Mouse (Mus musculus): ENCODE measurements around the gene Armc3. TPM values are rescaled to one million over a fixed set of nuclear protein-coding genes. Genes with fewer than 3 reads are reported as not detected.

Armc3 gene
- total and polyA plus RNA-seq, 3 experiments: 0.07 to 0.31 TPM; not detected in 1

DNA sequence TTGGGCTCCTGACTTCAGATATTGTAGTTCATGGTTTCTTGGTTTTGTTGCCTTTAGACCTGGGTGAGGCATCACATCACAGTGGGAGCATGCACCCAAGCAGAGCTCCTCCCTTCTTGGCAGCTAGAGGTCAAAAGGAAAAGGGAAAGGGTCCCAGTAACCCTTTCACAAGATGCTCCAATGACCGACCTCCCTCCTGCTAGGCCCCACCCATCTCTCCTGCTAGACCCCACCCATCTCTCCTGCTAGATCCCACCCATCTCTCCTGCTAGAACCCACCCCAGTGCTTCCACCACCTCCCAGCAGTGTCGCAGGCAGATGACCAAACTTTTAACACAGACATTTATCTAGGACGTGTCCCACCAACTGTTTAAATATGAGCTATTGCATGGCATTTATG lies 93.3 kb downstream of the Armc3 start:
- no peak for TF ChIP-seq HCFC1 (IDR thresholded peaks at IDR 0.05; ENCODE audit: low read depth, low read length)
- TF ChIP-seq SMC3 (IDR thresholded peaks at IDR 0.05; ENCODE audit: low read depth, low read length): no peak
- TF ChIP-seq CHD1 (IDR thresholded peaks at IDR 0.05; ENCODE audit: low read depth, low read length): no peak
- no peak for TF ChIP-seq ZC3H11A (IDR thresholded peaks at IDR 0.05; ENCODE audit: low read depth, low read length)
- TF ChIP-seq MYB (IDR thresholded peaks at IDR 0.05; ENCODE audit: low read depth, low read length): no peak
- TF ChIP-seq ZNF384 (IDR thresholded peaks at IDR 0.05; ENCODE audit: low read depth, low read length): no peak
- no peak for TF ChIP-seq USF2 (IDR thresholded peaks at IDR 0.05; ENCODE audit: borderline replicate concordance in 1 of 2, insufficient read depth in 1 of 2, low read depth in 1 of 2, low read length in 2 of 2)
- no peak for TF ChIP-seq E2F4 (IDR thresholded peaks at IDR 0.05; ENCODE audit: borderline replicate concordance, low read depth, low read length)
- no peak for TF ChIP-seq MEF2A (IDR thresholded peaks at IDR 0.05; ENCODE audit: extremely low read depth, insufficient replicate concordance, low read depth, low read length, poor library complexity, severe bottlenecking)
- TF ChIP-seq ZMIZ1 (IDR thresholded peaks at IDR 0.05; ENCODE audit: low read depth, low read length): no peak
- no peak for TF ChIP-seq CHD2 (IDR thresholded peaks at IDR 0.05; ENCODE audit: low read length)
- no peak for TF ChIP-seq GATA1 (IDR thresholded peaks at IDR 0.05; ENCODE audit: low read depth, low read length)
- no peak for TF ChIP-seq MAZ (IDR thresholded peaks at IDR 0.05; ENCODE audit: low read depth, low read length)
- TF ChIP-seq ZKSCAN1 (IDR thresholded peaks at IDR 0.05; ENCODE audit: low read depth, low read length): no peak
- TF ChIP-seq SIN3A (IDR thresholded peaks at IDR 0.05; ENCODE audit: low read length): no peak
- no peak for TF ChIP-seq POLR2AphosphoS5 (IDR thresholded peaks at IDR 0.05; ENCODE audit: borderline replicate concordance, low read depth, low read length)
- no peak for TF ChIP-seq EP300 (IDR thresholded peaks at IDR 0.05; ENCODE audit: low read depth in 1 of 2, low read length in 2 of 2)
- Histone ChIP-seq H3K27ac (ENCODE audit: control insufficient read depth, low read depth, low read length) (no peak overlapping the region), H3K4me1 (ENCODE audit: control insufficient read depth in 1 of 2, insufficient read depth in 2 of 2, low read length in 2 of 2) (no peaks in the 10 kb centered on the region), H3K9ac (ENCODE audit: control insufficient read depth, low read depth, low read length, poor library complexity, severe bottlenecking) (no peak overlapping the region), H3K36me3 (ENCODE audit: control insufficient read depth in 1 of 2, insufficient read depth in 2 of 2, low read length in 2 of 2) (no peaks in the 10 kb centered on the region), H3K4me3 (ENCODE audit: control insufficient read depth in 1 of 2, insufficient read depth in 1 of 2, low read depth in 2 of 2, low read length in 2 of 2) (no peak overlapping the region), H3K27me3 (ENCODE audit: control insufficient read depth in 1 of 2, insufficient read depth in 2 of 2, low read length in 2 of 2) (peaks cover 0 to 2% of the 10 kb centered on the region in 2 experiments; a peak in 3 of 4 replicates), H3K79me2 (ENCODE audit: control insufficient read depth, insufficient read depth, low read length, poor library complexity) (no peaks in the 10 kb centered on the region), H3K9me3 (replicated peaks; ENCODE audit: insufficient read depth, low read length) (no peaks in the 10 kb centered on the region)
- no peak for DNase-seq (ENCODE audit: low read depth, low spot score)

DNA sequence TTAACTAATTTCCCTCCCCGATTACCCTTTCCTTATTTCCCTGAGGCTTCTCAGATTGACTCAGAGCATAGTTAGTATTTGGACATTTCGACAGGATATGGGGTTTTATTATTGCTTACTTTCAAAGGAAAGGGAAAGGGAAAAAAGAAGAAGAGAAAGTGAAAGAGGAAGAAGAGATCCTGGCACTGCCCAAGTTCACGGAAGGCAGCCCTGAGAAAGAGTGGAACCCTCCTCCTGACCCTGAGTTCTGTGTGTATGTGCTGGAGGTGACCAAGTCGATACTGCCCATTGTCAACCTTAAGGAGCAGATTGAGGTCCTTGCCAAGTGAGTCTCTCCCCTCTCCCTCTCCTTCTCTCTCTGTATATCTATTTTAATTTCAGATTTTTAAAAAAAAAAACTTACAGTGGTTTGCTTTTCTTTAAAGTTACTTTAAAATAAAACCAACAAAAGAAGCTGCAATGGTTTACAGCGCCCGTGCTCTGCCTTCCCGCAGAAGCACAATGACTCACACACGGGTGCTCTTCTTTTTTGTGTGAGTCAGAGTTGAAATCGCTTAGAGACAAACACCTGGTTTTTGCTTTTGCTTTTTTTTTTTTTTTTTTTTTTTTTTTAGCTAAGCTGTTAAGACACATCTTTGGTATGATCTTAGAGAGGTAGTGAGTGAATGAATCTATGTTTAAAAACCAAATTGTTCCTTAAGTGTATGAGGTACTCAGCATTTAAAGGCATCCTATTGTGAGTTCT lies 101.4 kb downstream of the Armc3 start:
- Histone ChIP-seq H3K27ac (ENCODE audit: control insufficient read depth, low read depth, low read length) (no peak overlapping the region), H3K4me1 (ENCODE audit: control insufficient read depth in 1 of 2, insufficient read depth in 2 of 2, low read length in 2 of 2) (peaks cover 0 to 13% of the 10 kb centered on the region in 2 experiments; a peak in 1 of 4 replicates), H3K4me3 (ENCODE audit: control insufficient read depth in 1 of 2, insufficient read depth in 1 of 2, low read depth in 2 of 2, low read length in 2 of 2) (peak overlapping the region; percentile 57 to 88), H3K27me3 (ENCODE audit: control insufficient read depth in 1 of 2, insufficient read depth in 2 of 2, low read length in 2 of 2) (no peaks in the 10 kb centered on the region), H3K36me3 (ENCODE audit: control insufficient read depth in 1 of 2, insufficient read depth in 2 of 2, low read length in 2 of 2) (no peaks in the 10 kb centered on the region), H3K79me2 (ENCODE audit: control insufficient read depth, insufficient read depth, low read length, poor library complexity) (no peaks in the 10 kb centered on the region), H3K9me3 (replicated peaks; ENCODE audit: insufficient read depth, low read length) (no peaks in the 10 kb centered on the region), H3K9ac (ENCODE audit: control insufficient read depth, low read depth, low read length, poor library complexity, severe bottlenecking) (peak overlapping the region; percentile 72)
- peak; percentile 60 for DNase-seq (ENCODE audit: low read depth, low spot score)
- no peak; the same call in 1 of the 2 replicates for TF ChIP-seq MXI1 (IDR thresholded peaks at IDR 0.05; ENCODE audit: low read depth, low read length)
- no peak for TF ChIP-seq TBP (IDR thresholded peaks at IDR 0.05; ENCODE audit: low read depth, low read length)
- no peak for TF ChIP-seq NELFE (IDR thresholded peaks at IDR 0.05; ENCODE audit: low read depth, low read length)
- no peak for TF ChIP-seq CHD2 (IDR thresholded peaks at IDR 0.05; ENCODE audit: low read length)
- TF ChIP-seq ZNF384 (IDR thresholded peaks at IDR 0.05; ENCODE audit: low read depth, low read length): peak; percentile 89
- no peak for TF ChIP-seq POLR2AphosphoS5 (IDR thresholded peaks at IDR 0.05; ENCODE audit: borderline replicate concordance, low read depth, low read length)
- no peak for TF ChIP-seq MAX (IDR thresholded peaks at IDR 0.05; ENCODE audit: low read length)
- TF ChIP-seq CTCF (IDR thresholded peaks at IDR 0.05 in 2 of 3, conservative IDR thresholded peaks at IDR 0.05 in 1 of 3; ENCODE audit: control insufficient read depth in 1 of 3, insufficient read depth in 1 of 3, low read depth in 2 of 3, low read length in 3 of 3, poor library complexity in 1 of 3, severe bottlenecking in 1 of 3): no peak
- TF ChIP-seq HCFC1 (IDR thresholded peaks at IDR 0.05; ENCODE audit: low read depth, low read length): 0 out of 2 replicates have a peak, but pooled peaks have one; percentile 30
- no peak for TF ChIP-seq ZKSCAN1 (IDR thresholded peaks at IDR 0.05; ENCODE audit: low read depth, low read length)
- no peak for TF ChIP-seq MAZ (IDR thresholded peaks at IDR 0.05; ENCODE audit: low read depth, low read length)
- no peak for TF ChIP-seq KAT2A (conservative IDR thresholded peaks at IDR 0.05; ENCODE audit: low read depth, low read length)
- no peak for TF ChIP-seq BHLHE40 (IDR thresholded peaks at IDR 0.05; ENCODE audit: borderline replicate concordance, low read depth, low read length)
- TF ChIP-seq TCF12 (IDR thresholded peaks at IDR 0.05; ENCODE audit: low read depth, low read length): no peak
- peak; percentile 38; the same call in 1 of the 2 replicates for TF ChIP-seq ETS1 (IDR thresholded peaks at IDR 0.05; ENCODE audit: low read depth, low read length)
- TF ChIP-seq GATA1 (IDR thresholded peaks at IDR 0.05; ENCODE audit: low read depth, low read length): no peak
- TF ChIP-seq JUND (IDR thresholded peaks at IDR 0.05; ENCODE audit: low read depth, low read length): 0 out of 2 replicates have a peak, but pooled peaks have one; percentile 46
- no peak for TF ChIP-seq UBTF (IDR thresholded peaks at IDR 0.05; ENCODE audit: borderline replicate concordance, insufficient read depth, low read depth, low read length)
- no peak for TF ChIP-seq MYB (IDR thresholded peaks at IDR 0.05; ENCODE audit: low read depth, low read length)
- TF ChIP-seq POLR2AphosphoS2 (IDR thresholded peaks at IDR 0.05; ENCODE audit: low read length): no peak

Data from MEL (cell line).